Mouse (Mus musculus) c-Kit-positive CD71-positive TER-119-positive erythroid progenitor cells, embryonic 14.5 days (primary cell): ENCODE data around the gene Olfr1175-ps.
A peak's percentile ranks its signal among the peaks of the same experiment; 100 is the strongest.

Source experiments
- DNase-seq: peaks from one replicate; pipeline ENCODE4 v3.0.0-alpha.2; 2013; ENCODE audit warnings: low spot score

Olfr1175-ps gene

GRCm38 (mm10) chr2:88327115-88327514, at the start of gene Olfr1175-ps:
TSS of gene Olfr1175-ps (minus strand) at chr2:88327215.
- no peak for DNase-seq

DNA sequence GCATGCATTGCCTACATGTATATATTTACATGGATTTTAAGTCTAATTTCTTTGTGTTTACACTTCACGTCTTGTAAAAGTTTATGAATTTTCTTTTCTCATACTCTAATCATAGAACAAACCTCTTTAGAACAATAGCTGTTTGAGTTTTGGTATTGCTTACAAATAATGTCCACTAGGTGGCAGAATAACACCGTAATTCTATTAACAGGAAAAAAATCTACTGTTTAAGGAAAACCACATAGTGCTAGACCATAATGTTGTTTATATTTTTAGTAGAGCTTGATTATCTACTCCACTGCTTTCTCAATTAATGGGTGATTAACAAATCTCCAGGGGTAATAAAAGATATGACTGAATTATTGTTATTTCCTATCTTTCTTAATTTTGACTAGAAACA, 29.3 kb upstream of the Olfr1175-ps start:
- peak; percentile 6 for DNase-seq

DNA sequence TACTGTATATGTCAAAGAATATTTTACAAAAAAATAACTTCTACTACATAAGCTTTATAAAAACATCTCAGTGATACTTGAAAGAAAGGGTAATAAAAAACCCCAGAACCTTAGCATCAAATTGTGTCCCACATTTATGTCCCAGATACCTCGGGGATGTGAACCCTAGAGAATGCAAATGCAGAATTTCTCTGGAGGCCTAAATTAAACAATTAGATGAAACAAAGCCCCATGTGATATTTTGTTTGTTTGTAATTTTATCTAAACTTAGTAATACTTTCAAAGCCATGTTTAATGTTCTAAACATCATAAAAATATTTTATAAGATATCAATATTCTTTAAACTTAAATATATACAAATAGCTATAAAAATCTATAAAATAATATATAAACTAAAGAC, 19.4 kb upstream of the Olfr1175-ps start, which contains the start of gene Olfr1177-ps:
Gene Olfr1177-ps, minus strand, starts transcription at position 101 of the 400 bp plus-strand sequence.
- no peak for DNase-seq

DNA sequence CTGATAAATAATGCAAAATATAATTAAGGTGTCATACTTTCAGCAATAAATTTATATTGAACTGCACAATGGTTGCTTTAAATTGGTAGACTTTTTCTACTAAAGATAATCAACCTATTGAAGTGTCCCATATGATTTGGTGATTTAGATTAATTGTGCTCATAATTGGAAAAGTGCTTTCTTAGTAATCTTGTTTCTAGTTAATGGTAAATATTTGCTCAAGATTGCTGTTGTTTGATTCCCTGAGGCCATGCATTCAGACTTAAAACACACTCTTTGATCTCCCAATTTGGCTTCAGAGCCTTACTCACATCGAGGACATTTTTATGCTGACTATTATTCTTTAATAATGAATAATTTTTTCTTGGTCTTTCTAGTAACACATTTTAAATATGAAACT, 9.4 kb upstream of the Olfr1175-ps start, which contains the start of gene Olfr1176:
Gene Olfr1176, plus strand, starts transcription at position 301 of the 400 bp plus-strand sequence.
- no peak for DNase-seq

DNA sequence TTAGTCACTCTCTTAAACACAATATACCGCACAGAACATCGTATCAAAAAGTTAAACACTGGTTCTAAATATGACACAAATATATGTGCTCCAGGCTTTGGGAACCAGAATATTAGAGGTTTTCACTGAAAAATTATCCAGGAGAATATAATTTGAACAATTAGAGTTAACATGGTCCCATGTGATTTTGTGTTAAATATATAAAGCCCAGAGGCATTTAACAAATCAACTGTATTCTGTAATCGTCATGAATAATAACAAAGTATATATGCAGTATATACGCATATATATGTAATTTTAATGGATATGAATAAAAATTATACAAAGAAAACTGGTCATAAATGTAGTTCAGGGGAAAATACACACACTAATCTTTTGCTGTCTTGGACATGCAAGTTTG, 12.0 kb downstream of the Olfr1175-ps start, which contains the start of gene Olfr1174-ps:
Gene Olfr1174-ps, minus strand, starts transcription at position 101 of the 400 bp plus-strand sequence.
- no peak for DNase-seq

DNA sequence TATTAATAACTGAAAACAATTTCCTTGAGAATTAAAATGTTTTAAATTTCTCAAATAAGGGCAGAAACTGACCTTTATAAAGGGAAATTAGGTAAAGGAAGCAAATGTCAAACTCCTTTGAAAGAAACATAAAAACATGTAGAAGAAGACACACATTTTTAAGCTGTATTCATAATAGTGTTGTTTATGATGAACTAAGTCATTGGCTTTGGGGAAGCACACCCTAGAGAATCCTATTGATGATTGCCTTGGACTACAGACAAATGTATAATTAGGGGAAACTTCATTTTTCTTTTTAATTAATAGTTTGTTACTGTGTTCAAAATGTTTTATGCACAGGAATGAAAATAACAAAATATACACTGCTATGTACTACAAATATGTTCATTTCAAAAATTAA, 47.2 kb downstream of the Olfr1175-ps start, which contains the start of gene Olfr1173:
Gene Olfr1173, minus strand, starts transcription at position 101 of the 400 bp plus-strand sequence.
- DNase-seq = no peak
